ENCODE assay signal across 8 mouse cellular contexts in the genomic region with DNA sequence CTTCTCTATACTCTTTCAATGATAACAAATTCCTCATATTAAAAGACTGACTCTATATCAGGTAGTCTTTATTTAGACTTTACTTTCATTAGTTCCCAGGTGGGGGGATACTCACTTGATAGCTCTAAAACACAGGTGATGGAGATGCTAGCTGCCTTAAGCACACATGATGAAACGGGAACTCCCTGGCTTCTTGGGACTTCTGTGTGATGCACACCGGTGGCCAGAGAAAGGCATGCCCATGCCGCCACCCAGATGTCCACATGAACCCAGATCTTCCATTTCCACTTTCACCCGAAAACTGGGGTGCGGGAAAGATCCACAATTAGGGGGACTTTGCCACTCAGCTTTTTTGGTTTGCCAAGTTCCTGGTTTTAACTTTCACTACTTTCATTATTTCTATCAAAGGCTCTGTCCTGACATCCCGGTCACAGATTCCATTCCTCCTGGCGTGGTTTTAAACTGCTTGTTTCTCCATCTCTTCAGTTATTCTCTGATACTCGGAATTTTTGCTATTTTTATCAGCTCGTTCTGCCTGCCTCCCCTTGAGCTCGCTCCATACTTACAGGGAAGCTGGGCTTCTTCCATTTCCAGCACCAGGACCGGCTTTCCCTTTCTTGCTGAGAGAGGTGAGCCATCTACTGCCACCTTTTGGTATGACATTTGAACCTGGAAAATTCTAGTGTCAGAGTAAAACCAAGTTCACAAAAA. TPM values are rescaled to one million over a fixed set of nuclear protein-coding genes. Genes with fewer than 3 reads are reported as not detected.
DNase-seq lines count a peak whose midpoint lies in the region; ATAC-seq and TF ChIP-seq lines count a peak whose summit lies in the region.

No protein-coding gene starts in this region.

- TF ChIP-seq CTCF in kidney, adult 2 months (conservative IDR thresholded peaks at IDR 0.05; ENCODE audit: insufficient read depth, insufficient read length, low read depth, low read length): peak; percentile 74

- H3K4me1 ChIP-seq in kidney, adult 2 months (ENCODE audit: control insufficient read depth, insufficient read depth, low read length): no peaks in the 10 kb centered on the region
- no peaks in the 10 kb centered on the region for H3K4me1 ChIP-seq in limb, embryonic 11.5 days (ENCODE audit: control insufficient read depth, insufficient read depth, low read length)
- H3K4me1 ChIP-seq in midbrain, embryonic 13.5 days (replicated peaks): peaks cover 12% of the 10 kb centered on the region

- H3K27me3 ChIP-seq in kidney, adult 2 months (replicated peaks; ENCODE audit: control insufficient read depth, insufficient read depth, low read length): no peaks in the 10 kb centered on the region
- no peaks in the 10 kb centered on the region for H3K27me3 ChIP-seq in limb, embryonic 11.5 days (ENCODE audit: control insufficient read depth, insufficient read depth, low read length)
- peaks cover 6% of the 10 kb centered on the region; the same call in 1 of the 2 replicates for H3K27me3 ChIP-seq in midbrain, embryonic 13.5 days

- no peaks in the 10 kb centered on the region for H3K36me3 ChIP-seq in kidney, adult 2 months (ENCODE audit: control insufficient read depth, insufficient read depth, low read length)
- H3K36me3 ChIP-seq in limb, embryonic 11.5 days (ENCODE audit: control insufficient read depth, insufficient read depth, low read length): no peaks in the 10 kb centered on the region
- H3K36me3 ChIP-seq in midbrain, embryonic 13.5 days: no peaks in the 10 kb centered on the region

- peak; percentile 43 for ATAC-seq in activated CD4-positive, CD25-positive, alpha-beta regulatory T cell, adult 4 months
- ATAC-seq in limb, embryonic 11.5 days (ENCODE audit: insufficient number of reproducible peaks, low FRiP score, low TSS enrichment, low read depth): no peak
- 0 out of 2 replicates have a peak, but pooled peaks have one; percentile 61 for ATAC-seq in midbrain, embryonic 13.5 days

- TF ChIP-seq POLR2A in kidney, adult 2 months (IDR thresholded peaks at IDR 0.05; ENCODE audit: low read depth, low read length): no peak

- WGBS in kidney, adult 2 months: 18% methylated on average over 11 of the region's 11 CpGs
- 29% methylated on average over 11 of the region's 11 CpGs for WGBS in limb, embryonic 11.5 days
- 28% methylated on average over 11 of the region's 11 CpGs for WGBS in midbrain, embryonic 13.5 days

- DNase-seq in B cell, adult 2 months: peak; percentile 57 to 60
- DNase-seq in embryo, embryonic 10 days (ENCODE audit: low spot score): peak; percentile 76
- peak; percentile 43 for DNase-seq in heart, adult 8-10 months (ENCODE audit: low spot score)
- DNase-seq in kidney, adult 2 months: peak; percentile 55
- DNase-seq in limb, embryonic 11.5 days (ENCODE audit: low spot score): peak; percentile 60
- peak; percentile 55 to 64 for DNase-seq in spleen, postnatal 36 days (ENCODE audit: low spot score in 2 of 2)

- H3K9ac ChIP-seq in limb, embryonic 11.5 days (ENCODE audit: low read length): 0 out of 2 replicates have a peak overlapping the region, but pooled peaks have one; percentile 30
- H3K9ac ChIP-seq in midbrain, embryonic 13.5 days (replicated peaks): peak overlapping the region; percentile 48; the same call in 1 of the 2 replicates

- H3K4me3 ChIP-seq in kidney, adult 2 months (ENCODE audit: insufficient read depth, low read depth, low read length): peak overlapping the region; percentile 24; the same call in 1 of the 2 replicates
- H3K4me3 ChIP-seq in limb, embryonic 11.5 days (ENCODE audit: low read depth, low read length): no peak overlapping the region; the same call in 1 of the 2 replicates
- peak overlapping the region; percentile 24 for H3K4me3 ChIP-seq in midbrain, embryonic 13.5 days (replicated peaks)

- H3K27ac ChIP-seq in kidney, adult 2 months (ENCODE audit: insufficient read depth, low read depth, low read length): no peak overlapping the region
- no peak overlapping the region for H3K27ac ChIP-seq in limb, embryonic 11.5 days (replicated peaks; ENCODE audit: low read depth, low read length)
- no peak overlapping the region for H3K27ac ChIP-seq in midbrain, embryonic 13.5 days

- peak overlapping the region; percentile 47 for H3K4me2 ChIP-seq in limb, embryonic 11.5 days (ENCODE audit: low read depth, severe bottlenecking)
- H3K4me2 ChIP-seq in midbrain, embryonic 13.5 days (replicated peaks): peak overlapping the region; percentile 46

- H3K9me3 ChIP-seq in limb, embryonic 11.5 days (ENCODE audit: control insufficient read depth, low read length): no peaks in the 10 kb centered on the region
- H3K9me3 ChIP-seq in midbrain, embryonic 13.5 days: no peaks in the 10 kb centered on the region

RNA-seq across cellular contexts. Expression of gene Myb, which starts 27.9 kb away (rescaled TPM):
- polyA plus RNA-seq in activated CD4-positive, CD25-positive, alpha-beta regulatory T cell, adult 4 months (2017; shearing (Covaris generic)): 10 to 100 TPM in 1 of 2 experiments, 1 to 10 TPM in 1; 8.7 to 12.6 TPM
- total RNA-seq in heart, adult 8-10 months (2022): under 1 TPM in 1 of 4 experiments, not detected in 3; 0.17 TPM
- 0.07 and 0.36 TPM in 2 replicates for polyA plus RNA-seq in kidney, adult 2 months (2012; rRNA removed)
- polyA plus RNA-seq in limb, embryonic 11.5 days (2014; fragmentation: Nextera tagmentation; extraction: Ambion mirVana): 7.0 and 8.1 TPM in 2 replicates
- polyA plus RNA-seq in midbrain, embryonic 13.5 days (2015; fragmentation: Nextera tagmentation; extraction: Ambion mirVana): 3.0 and 3.1 TPM in 2 replicates
